Mouse (Mus musculus) cerebellum, adult 8-10 months (tissue): ENCODE measurements around the gene Slc45a2.

ENCODE experiments used
- DNase-seq: peaks from one replicate; pipeline ENCODE4 v3.0.0; 2022

Slc45a2 gene

DNA sequence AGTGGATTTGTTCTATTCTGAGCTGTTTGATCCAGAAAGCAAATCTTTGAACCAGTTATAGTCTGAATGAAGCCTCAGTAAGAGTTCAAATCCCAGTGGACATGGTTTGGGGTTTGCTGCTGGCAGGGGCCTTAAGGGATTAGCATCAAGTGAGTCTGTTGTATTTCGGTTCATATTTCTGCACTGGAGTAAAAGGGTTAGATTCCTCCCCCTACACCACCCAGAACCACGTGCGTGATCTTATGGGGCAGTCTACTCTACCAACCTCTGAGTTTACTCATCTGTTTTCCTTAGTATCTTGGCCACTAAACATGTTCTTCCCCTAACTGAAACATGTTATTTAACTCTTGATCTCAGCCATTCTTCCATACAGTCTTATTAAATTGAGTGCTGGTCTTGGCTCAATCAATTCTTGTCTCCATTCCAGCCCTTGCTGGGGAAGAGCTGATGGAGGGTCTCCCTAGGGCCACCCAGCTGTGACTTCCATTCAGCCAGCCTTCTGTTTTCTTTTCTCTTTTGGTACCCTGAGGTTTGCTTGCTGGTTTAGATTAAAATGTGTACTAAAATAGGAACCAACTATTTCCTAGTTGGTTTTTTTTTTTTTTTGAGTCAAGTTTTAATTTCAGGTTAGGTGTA, 75.3 kb downstream of the Slc45a2 start:
- no peak for DNase-seq
